Mouse (Mus musculus): ENCODE results near the gene Asic2. TPM values are rescaled to one million over a fixed set of nuclear protein-coding genes. Genes with fewer than 3 reads are reported as not detected.

Gene Asic2
- polyA plus RNA-seq, 1 experiment from 2014 or later, result 0.47 TPM

GRCm38 (mm10) chr11:81280070-81280469, 688.2 kb downstream of the Asic2 start:
- WGBS, result 18% methylated on average over 2 of the region's 2 CpGs
- TF ChIP-seq EP300 (optimal IDR thresholded peaks at IDR 0.05) (no peak), CTCF (IDR thresholded peaks at IDR 0.05; ENCODE audit: low read depth) (no peak)
- no peak for ATAC-seq (ENCODE audit: low FRiP score, low TSS enrichment)
- Histone ChIP-seq H3K27me3 (ENCODE audit: control insufficient read depth, insufficient read depth, low read length) (no peaks in the 10 kb centered on the region), H3K4me2 (replicated peaks; ENCODE audit: low read depth) (no peak overlapping the region), H3K27ac (replicated peaks) (no peak overlapping the region), H3K4me3 (ENCODE audit: low read depth, low read length) (no peak overlapping the region), H3K9me3 (ENCODE audit: control insufficient read depth, low read length) (no peaks in the 10 kb centered on the region), H3K36me3 (ENCODE audit: control insufficient read depth, insufficient read depth, low read length) (no peaks in the 10 kb centered on the region), H3K9ac (ENCODE audit: low read length) (no peak overlapping the region), H3K4me1 (replicated peaks; ENCODE audit: control insufficient read depth, insufficient read depth) (no peaks in the 10 kb centered on the region)
- DNase-seq (ENCODE audit: low spot score), result no peak

DNA sequence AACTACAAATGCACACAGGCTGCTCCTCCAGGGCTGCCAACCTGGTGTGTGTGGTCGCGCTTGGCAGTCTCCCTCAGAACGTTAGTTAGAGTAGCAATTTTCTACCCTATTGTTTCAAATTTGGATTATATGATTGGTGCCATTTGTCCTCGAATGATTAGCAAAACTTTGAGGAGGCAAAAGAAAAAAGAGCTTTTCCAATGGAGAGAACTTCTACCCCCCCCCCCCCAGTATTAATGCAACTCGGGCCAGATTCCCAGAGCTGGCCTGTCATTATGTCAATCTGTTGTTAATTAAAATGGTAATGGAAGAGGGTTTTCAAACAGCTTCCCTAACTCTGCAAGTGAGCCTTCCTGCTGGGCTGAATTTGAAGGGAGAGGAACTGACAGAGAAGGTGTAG, 690.9 kb downstream of the Asic2 start:
- H3K4me1 ChIP-seq (replicated peaks; ENCODE audit: control insufficient read depth, insufficient read depth), result no peaks in the 10 kb centered on the region
- no peaks in the 10 kb centered on the region for H3K36me3 ChIP-seq (ENCODE audit: control insufficient read depth, insufficient read depth, low read length)
- ATAC-seq (ENCODE audit: low FRiP score, low TSS enrichment) (no peak), DNase-seq (ENCODE audit: low spot score) (no peak)
- 63% methylated on average over 5 of the region's 5 CpGs for WGBS
- no peak overlapping the region for H3K4me2 ChIP-seq (replicated peaks; ENCODE audit: low read depth)
- no peak overlapping the region for H3K4me3 ChIP-seq (ENCODE audit: low read depth, low read length)
- no peaks in the 10 kb centered on the region for H3K9me3 ChIP-seq (ENCODE audit: control insufficient read depth, low read length)
- TF ChIP-seq CTCF (IDR thresholded peaks at IDR 0.05; ENCODE audit: low read depth) (no peak), EP300 (optimal IDR thresholded peaks at IDR 0.05) (no peak)
- no peaks in the 10 kb centered on the region for H3K27me3 ChIP-seq (ENCODE audit: control insufficient read depth, insufficient read depth, low read length)
- no peak overlapping the region for H3K27ac ChIP-seq (replicated peaks)
- no peak overlapping the region for H3K9ac ChIP-seq (ENCODE audit: low read length)

- DNase-seq (ENCODE audit: low spot score) (no peak), ATAC-seq (ENCODE audit: low FRiP score, low TSS enrichment) (no peak)
- Histone ChIP-seq H3K4me2 (replicated peaks; ENCODE audit: low read depth) (no peak overlapping the region), H3K9me3 (ENCODE audit: control insufficient read depth, low read length) (no peaks in the 10 kb centered on the region), H3K27me3 (ENCODE audit: control insufficient read depth, insufficient read depth, low read length) (no peaks in the 10 kb centered on the region), H3K36me3 (ENCODE audit: control insufficient read depth, insufficient read depth, low read length) (no peaks in the 10 kb centered on the region), H3K4me3 (ENCODE audit: low read depth, low read length) (no peak overlapping the region), H3K4me1 (replicated peaks; ENCODE audit: control insufficient read depth, insufficient read depth) (no peaks in the 10 kb centered on the region), H3K9ac (ENCODE audit: low read length) (no peak overlapping the region), H3K27ac (replicated peaks) (no peak overlapping the region)
- 83% methylated on average over 16 of the region's 16 CpGs for WGBS
- no peak for TF ChIP-seq EP300 (optimal IDR thresholded peaks at IDR 0.05)
- no peak for TF ChIP-seq CTCF (IDR thresholded peaks at IDR 0.05; ENCODE audit: low read depth)
Measured at GRCm38 (mm10) chr11:81272677-81273418, 695.4 kb downstream of the Asic2 start.

GRCm38 (mm10) chr11:81271422-81271821, 696.8 kb downstream of the Asic2 start:
- TF ChIP-seq CTCF (IDR thresholded peaks at IDR 0.05; ENCODE audit: low read depth), result no peak
- TF ChIP-seq EP300 (optimal IDR thresholded peaks at IDR 0.05), result no peak
- no peak for ATAC-seq (ENCODE audit: low FRiP score, low TSS enrichment)
- no peaks in the 10 kb centered on the region for H3K36me3 ChIP-seq (ENCODE audit: control insufficient read depth, insufficient read depth, low read length)
- 71% methylated on average over 1 of the region's 1 CpGs for WGBS
- no peaks in the 10 kb centered on the region for H3K4me1 ChIP-seq (replicated peaks; ENCODE audit: control insufficient read depth, insufficient read depth)
- no peaks in the 10 kb centered on the region for H3K27me3 ChIP-seq (ENCODE audit: control insufficient read depth, insufficient read depth, low read length)
- H3K4me2 ChIP-seq (replicated peaks; ENCODE audit: low read depth), result no peak overlapping the region
- no peak overlapping the region for H3K27ac ChIP-seq (replicated peaks)
- H3K4me3 ChIP-seq (ENCODE audit: low read depth, low read length), result no peak overlapping the region
- no peak overlapping the region for H3K9ac ChIP-seq (ENCODE audit: low read length)
- H3K9me3 ChIP-seq (ENCODE audit: control insufficient read depth, low read length), result no peaks in the 10 kb centered on the region
- DNase-seq (ENCODE audit: low spot score), result no peak

DNA sequence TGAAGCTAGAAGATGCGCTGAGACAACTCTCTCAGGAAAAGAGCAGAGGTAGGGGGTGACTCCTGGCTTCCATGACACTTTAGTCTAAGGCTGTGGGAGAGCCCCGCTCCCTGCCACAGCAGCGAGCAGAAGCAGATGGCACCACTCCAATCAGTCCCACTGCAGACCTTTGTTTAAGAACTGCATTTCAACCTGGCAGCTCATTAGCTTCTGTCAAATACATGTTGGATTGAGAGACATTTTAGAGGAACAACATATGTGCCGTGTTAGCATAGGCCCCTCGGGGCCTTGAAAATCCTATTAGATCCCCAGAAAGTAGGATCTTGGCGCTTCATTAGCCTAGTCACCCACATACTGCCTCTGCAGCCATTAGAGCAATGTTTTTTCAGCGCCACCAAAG, 697.7 kb downstream of the Asic2 start:
- Histone ChIP-seq H3K9me3 (ENCODE audit: control insufficient read depth, low read length) (no peaks in the 10 kb centered on the region), H3K4me3 (ENCODE audit: low read depth, low read length) (no peak overlapping the region), H3K27me3 (ENCODE audit: control insufficient read depth, insufficient read depth, low read length) (no peaks in the 10 kb centered on the region), H3K9ac (ENCODE audit: low read length) (no peak overlapping the region), H3K36me3 (ENCODE audit: control insufficient read depth, insufficient read depth, low read length) (no peaks in the 10 kb centered on the region), H3K4me1 (replicated peaks; ENCODE audit: control insufficient read depth, insufficient read depth) (no peaks in the 10 kb centered on the region), H3K4me2 (replicated peaks; ENCODE audit: low read depth) (no peak overlapping the region), H3K27ac (replicated peaks) (no peak overlapping the region)
- DNase-seq (ENCODE audit: low spot score) (no peak), ATAC-seq (ENCODE audit: low FRiP score, low TSS enrichment) (no peak)
- WGBS, result 57% methylated on average over 7 of the region's 7 CpGs
- TF ChIP-seq EP300 (optimal IDR thresholded peaks at IDR 0.05) (no peak), CTCF (IDR thresholded peaks at IDR 0.05; ENCODE audit: low read depth) (no peak)

DNA sequence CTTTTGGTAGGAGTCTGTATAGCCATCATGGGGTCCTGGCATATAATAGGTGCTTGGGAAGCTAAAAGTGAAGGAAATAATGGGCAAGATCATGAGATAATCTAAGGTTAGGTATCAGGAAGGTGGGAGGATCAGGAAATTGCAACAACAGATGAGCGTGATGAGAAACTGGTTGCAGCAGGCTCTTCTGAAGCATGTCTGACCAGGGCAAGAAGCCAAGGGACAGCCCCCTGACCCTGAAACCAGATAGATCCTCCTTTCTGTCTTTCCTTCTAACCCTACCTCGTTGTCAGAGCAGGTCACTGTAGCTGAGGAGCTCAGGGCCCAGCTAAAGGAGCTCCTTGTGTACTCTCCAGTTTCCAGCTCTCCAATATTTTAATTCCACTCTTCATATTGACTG, 704.5 kb downstream of the Asic2 start:
- Histone ChIP-seq H3K4me3 (ENCODE audit: low read depth, low read length) (no peak overlapping the region), H3K9me3 (ENCODE audit: control insufficient read depth, low read length) (no peaks in the 10 kb centered on the region), H3K4me2 (replicated peaks; ENCODE audit: low read depth) (no peak overlapping the region), H3K36me3 (ENCODE audit: control insufficient read depth, insufficient read depth, low read length) (no peaks in the 10 kb centered on the region), H3K4me1 (replicated peaks; ENCODE audit: control insufficient read depth, insufficient read depth) (no peaks in the 10 kb centered on the region), H3K9ac (ENCODE audit: low read length) (no peak overlapping the region), H3K27ac (replicated peaks) (no peak overlapping the region), H3K27me3 (ENCODE audit: control insufficient read depth, insufficient read depth, low read length) (no peaks in the 10 kb centered on the region)
- ATAC-seq (ENCODE audit: low FRiP score, low TSS enrichment), result no peak
- TF ChIP-seq EP300 (optimal IDR thresholded peaks at IDR 0.05) (no peak), CTCF (IDR thresholded peaks at IDR 0.05; ENCODE audit: low read depth) (no peak)
- 59% methylated on average over 2 of the region's 2 CpGs for WGBS
- DNase-seq (ENCODE audit: low spot score), result no peak

All from stomach, postnatal 0 days (tissue).